ENCODE assay signal across 19 mouse cellular contexts in genomic region chr3:107150469-107150868, GRCm38 (mm10). TPM values are rescaled to one million over a fixed set of nuclear protein-coding genes. Genes with fewer than 3 reads are reported as not detected.
DNase-seq lines count a peak whose midpoint lies in the region; ATAC-seq and TF ChIP-seq lines count a peak whose summit lies in the region.
"Had no signal": no experiment of that assay in that cellular context is flagged by ENCODE, and none has a peak within 500 bp of the region (broad histone marks: within the 10 kb centered on the region; RNA-seq: fewer than 3 reads in every experiment).

No protein-coding gene starts in this region.

- no peaks in the 10 kb centered on the region for H3K4me1 ChIP-seq in heart, embryonic 10.5 days
- 0 out of 2 replicates have a peak, but pooled peaks cover 12% of the 10 kb centered on the region for H3K4me1 ChIP-seq in hindbrain, embryonic 14.5 days (replicated peaks; ENCODE audit: control insufficient read depth, insufficient read depth, low read length)
- peaks cover 20% of the 10 kb centered on the region for H3K4me1 ChIP-seq in neural tube, embryonic 13.5 days (replicated peaks)
- peaks cover 5% of the 10 kb centered on the region; the same call in 1 of the 2 replicates for H3K4me1 ChIP-seq in embryonic facial prominence, embryonic 10.5 days
- H3K4me1 ChIP-seq: embryonic facial prominence, embryonic 12.5 days; heart, embryonic 15.5 days; limb, embryonic 13.5 days had no signal

- peak; percentile 79 for ATAC-seq in hindbrain, embryonic 14.5 days (ENCODE audit: low FRiP score)
- peak; percentile 76 for ATAC-seq in neural tube, embryonic 13.5 days (ENCODE audit: low read depth)
- ATAC-seq: inflammation-experienced regulatory T-cells, adult 6 months had no signal

- intact Hi-C loops in heart, postnatal 10 days (cut with DNase I) = no loop called here

- no peak overlapping the region for H3K27ac ChIP-seq in heart, embryonic 10.5 days
- H3K27ac ChIP-seq in hindbrain, embryonic 14.5 days = peak overlapping the region; percentile 57; the same call in 1 of the 2 replicates
- H3K27ac ChIP-seq in neural tube, embryonic 13.5 days (replicated peaks) = peak overlapping the region; percentile 74
- H3K27ac ChIP-seq in embryonic facial prominence, embryonic 10.5 days (replicated peaks) = no peak overlapping the region
- H3K27ac ChIP-seq: embryonic facial prominence, embryonic 12.5 days; heart, embryonic 15.5 days; left cerebral cortex, adult 2 months; limb, embryonic 13.5 days had no signal

- no peak overlapping the region for H3K4me2 ChIP-seq in hindbrain, embryonic 14.5 days (replicated peaks)
- no peak overlapping the region for H3K4me2 ChIP-seq in neural tube, embryonic 13.5 days
- H3K4me2 ChIP-seq: embryonic facial prominence, embryonic 12.5 days; heart, embryonic 15.5 days; limb, embryonic 13.5 days had no signal

- H3K27me3 ChIP-seq in heart, embryonic 10.5 days (ENCODE audit: insufficient read depth, poor library complexity, severe bottlenecking) = no peaks in the 10 kb centered on the region
- no peaks in the 10 kb centered on the region for H3K27me3 ChIP-seq in hindbrain, embryonic 14.5 days (ENCODE audit: control insufficient read depth, insufficient read depth, low read length)
- no peaks in the 10 kb centered on the region for H3K27me3 ChIP-seq in neural tube, embryonic 13.5 days
- no peaks in the 10 kb centered on the region for H3K27me3 ChIP-seq in embryonic facial prominence, embryonic 10.5 days (replicated peaks; ENCODE audit: low read depth, poor library complexity, severe bottlenecking)
- H3K27me3 ChIP-seq: embryonic facial prominence, embryonic 12.5 days; limb, embryonic 13.5 days had no signal

- DNase-seq in heart, embryonic 10.5 days (ENCODE audit: low spot score) = peak; percentile 38
- DNase-seq in heart, postnatal 10 days = no peak
- peak; percentile 91 for DNase-seq in brain, embryonic 14.5 days (ENCODE audit: low read depth)
- peak; percentile 30 for DNase-seq in hindbrain, embryonic 14.5 days (ENCODE audit: low spot score)
- DNase-seq in embryonic facial prominence, embryonic 10.5 days (ENCODE audit: low spot score) = no peak
- no peak for DNase-seq in gastrocnemius, adult 8-10 months (ENCODE audit: low spot score in 2 of 2)
- no peak for DNase-seq in cerebellum, adult 9-11 months
- DNase-seq: adrenal gland, postnatal 10 days; kidney, postnatal 10 days; lung, adult 2 months had no signal

- H3K4me3 ChIP-seq in heart, embryonic 10.5 days = no peak overlapping the region
- no peak overlapping the region for H3K4me3 ChIP-seq in hindbrain, embryonic 14.5 days (replicated peaks; ENCODE audit: low read length)
- H3K4me3 ChIP-seq in neural tube, embryonic 13.5 days = no peak overlapping the region
- no peak overlapping the region for H3K4me3 ChIP-seq in embryonic facial prominence, embryonic 10.5 days
- H3K4me3 ChIP-seq: embryonic facial prominence, embryonic 12.5 days; heart, embryonic 15.5 days; left cerebral cortex, adult 2 months; limb, embryonic 13.5 days; myocyte had no signal

- WGBS in heart, embryonic 10.5 days = 48% methylated on average over 3 of the region's 3 CpGs
- WGBS in hindbrain, embryonic 14.5 days = 48% methylated on average over 3 of the region's 3 CpGs
- WGBS in neural tube, embryonic 13.5 days = 33% methylated on average over 3 of the region's 3 CpGs
- WGBS in embryonic facial prominence, embryonic 10.5 days = 39% methylated on average over 3 of the region's 3 CpGs

- no peak for TF ChIP-seq POLR2A in brain, embryonic 14.5 days (IDR thresholded peaks at IDR 0.05; ENCODE audit: borderline replicate concordance, extremely low read depth, insufficient read depth, insufficient read length, poor library complexity, severe bottlenecking)

- H3K9me3 ChIP-seq in heart, embryonic 10.5 days = no peaks in the 10 kb centered on the region
- no peaks in the 10 kb centered on the region for H3K9me3 ChIP-seq in hindbrain, embryonic 14.5 days (ENCODE audit: control insufficient read depth, low read length)
- H3K9me3 ChIP-seq in neural tube, embryonic 13.5 days = no peaks in the 10 kb centered on the region
- no peaks in the 10 kb centered on the region for H3K9me3 ChIP-seq in embryonic facial prominence, embryonic 10.5 days
- H3K9me3 ChIP-seq: embryonic facial prominence, embryonic 12.5 days; heart, embryonic 15.5 days; limb, embryonic 13.5 days had no signal

- H3K36me3 ChIP-seq in heart, embryonic 10.5 days = no peaks in the 10 kb centered on the region
- no peaks in the 10 kb centered on the region for H3K36me3 ChIP-seq in hindbrain, embryonic 14.5 days (replicated peaks; ENCODE audit: control insufficient read depth, insufficient read depth)
- no peaks in the 10 kb centered on the region for H3K36me3 ChIP-seq in neural tube, embryonic 13.5 days
- H3K36me3 ChIP-seq in embryonic facial prominence, embryonic 10.5 days (replicated peaks) = no peaks in the 10 kb centered on the region
- H3K36me3 ChIP-seq: embryonic facial prominence, embryonic 12.5 days; heart, embryonic 15.5 days; limb, embryonic 13.5 days had no signal

- H3K9ac ChIP-seq in hindbrain, embryonic 14.5 days = no peak overlapping the region
- H3K9ac ChIP-seq in neural tube, embryonic 13.5 days = no peak overlapping the region
- H3K9ac ChIP-seq: embryonic facial prominence, embryonic 12.5 days; heart, embryonic 15.5 days; limb, embryonic 13.5 days had no signal

- TF ChIP-seq CTCF in brain, embryonic 14.5 days (IDR thresholded peaks at IDR 0.05; ENCODE audit: borderline replicate concordance, extremely low read depth, insufficient read depth, insufficient read length) = no peak

RNA-seq across cellular contexts. Expression of gene Kcna10, which starts 32.4 kb away (rescaled TPM):
- polyA plus RNA-seq in heart, embryonic 10.5 days (2016; fragmentation: Nextera tagmentation; extraction: Ambion mirVana) = not detected in 2 replicates
- not detected for total RNA-seq in heart, postnatal 10 days (2021)
- not detected in 2 replicates for polyA plus RNA-seq in brain, embryonic 14.5 days (2012; rRNA removed)
- polyA plus RNA-seq in hindbrain, embryonic 14.5 days (2014; fragmentation: Nextera tagmentation; extraction: Ambion mirVana) = not detected in 2 replicates
- polyA plus RNA-seq in neural tube, embryonic 13.5 days (2015; fragmentation: Nextera tagmentation; extraction: Ambion mirVana) = not detected in 2 replicates
- polyA plus RNA-seq in embryonic facial prominence, embryonic 10.5 days (2016; fragmentation: Nextera tagmentation; extraction: Ambion mirVana) = not detected in 2 replicates
- total RNA-seq in gastrocnemius, adult 8-10 months (2022) = not detected
- total RNA-seq: adrenal gland, postnatal 10 days had no signal
- polyA plus RNA-seq: embryonic facial prominence, embryonic 12.5 days; heart, embryonic 15.5 days; inflammation-experienced regulatory T-cells, adult 6 months; limb, embryonic 13.5 days; lung, adult 2 months; myocyte; spleen, adult 2 months; urinary bladder, adult 2 months had no signal

RNA-seq across cellular contexts. Expression of gene Kcna2, which starts 49.5 kb away (rescaled TPM):
- polyA plus RNA-seq in heart, embryonic 10.5 days (2016; fragmentation: Nextera tagmentation; extraction: Ambion mirVana) = not detected in 2 replicates
- total RNA-seq in heart, postnatal 10 days (2021) = under 1 TPM; 0.65 to 0.67 TPM
- polyA plus RNA-seq in brain, embryonic 14.5 days (2012; rRNA removed) = 1.6 and 3.9 TPM in 2 replicates
- 1.9 and 2.0 TPM in 2 replicates for polyA plus RNA-seq in hindbrain, embryonic 14.5 days (2014; fragmentation: Nextera tagmentation; extraction: Ambion mirVana)
- 1.5 and 1.9 TPM in 2 replicates for polyA plus RNA-seq in neural tube, embryonic 13.5 days (2015; fragmentation: Nextera tagmentation; extraction: Ambion mirVana)
- 0.02 and 0.03 TPM in 2 replicates for polyA plus RNA-seq in embryonic facial prominence, embryonic 10.5 days (2016; fragmentation: Nextera tagmentation; extraction: Ambion mirVana)
- total RNA-seq in gastrocnemius, adult 8-10 months (2022) = 1 to 10 TPM in 2 of 4 experiments, under 1 TPM in 2; 0.82 to 1.5 (median 1.1) TPM
- polyA plus RNA-seq: myocyte had no signal

Comparison
In these comparisons a context has a peak if more than half of its experiments do, and no peak if none do; other contexts are left out.
1. DNase-seq: peak in heart, embryonic 10.5 days (single experiment), brain, embryonic 14.5 days (single experiment) and hindbrain, embryonic 14.5 days (single experiment); none in heart, postnatal 10 days (0 of 2), embryonic facial prominence, embryonic 10.5 days (single experiment), gastrocnemius, adult 8-10 months (0 of 2) and cerebellum, adult 9-11 months (single experiment).
2. H3K27ac ChIP-seq: peak in hindbrain, embryonic 14.5 days (single experiment) and neural tube, embryonic 13.5 days (single experiment); none in heart, embryonic 10.5 days (single experiment) and embryonic facial prominence, embryonic 10.5 days (single experiment).